Mouse (Mus musculus) megakaryocyte, embryonic 14.5 days (primary cell): ENCODE measurements around the gene Upp2.

Experiments used
- FLI1 ChIP-seq: IDR thresholded peaks from 2 replicates; pipeline ENCODE4 v1.6.1; 2012; ENCODE audit warnings: low read length, inconsistent platforms, mixed read lengths
- GATA1 ChIP-seq: IDR thresholded peaks from 3 replicates; pipeline ENCODE4 v1.6.1; 2012; ENCODE audit warnings: mixed read lengths, low read length, inconsistent platforms, borderline replicate concordance

DNA sequence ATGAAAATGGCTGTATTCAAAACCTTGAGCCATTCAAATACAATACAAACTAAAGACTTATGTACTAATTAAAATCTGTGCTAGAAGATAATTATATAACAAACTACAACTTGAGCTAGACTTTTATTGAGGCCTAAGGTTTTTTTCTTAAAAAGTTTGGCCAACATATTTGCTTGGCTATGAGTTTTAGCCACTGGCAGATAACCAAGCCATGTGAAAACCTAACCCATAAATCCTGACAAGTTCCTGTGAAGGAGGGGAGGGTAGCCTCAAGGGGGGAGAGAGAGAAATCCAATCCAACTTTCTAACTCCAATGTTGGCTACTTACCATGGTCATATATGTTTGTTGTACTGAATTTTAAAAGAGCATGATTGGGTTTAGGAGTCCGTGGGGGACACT lies 48.6 kb upstream of the Upp2 start:
- TF ChIP-seq GATA1: no peak
- no peak for TF ChIP-seq FLI1
